ENCODE assay signal across 9 mouse cellular contexts in the genomic region with DNA sequence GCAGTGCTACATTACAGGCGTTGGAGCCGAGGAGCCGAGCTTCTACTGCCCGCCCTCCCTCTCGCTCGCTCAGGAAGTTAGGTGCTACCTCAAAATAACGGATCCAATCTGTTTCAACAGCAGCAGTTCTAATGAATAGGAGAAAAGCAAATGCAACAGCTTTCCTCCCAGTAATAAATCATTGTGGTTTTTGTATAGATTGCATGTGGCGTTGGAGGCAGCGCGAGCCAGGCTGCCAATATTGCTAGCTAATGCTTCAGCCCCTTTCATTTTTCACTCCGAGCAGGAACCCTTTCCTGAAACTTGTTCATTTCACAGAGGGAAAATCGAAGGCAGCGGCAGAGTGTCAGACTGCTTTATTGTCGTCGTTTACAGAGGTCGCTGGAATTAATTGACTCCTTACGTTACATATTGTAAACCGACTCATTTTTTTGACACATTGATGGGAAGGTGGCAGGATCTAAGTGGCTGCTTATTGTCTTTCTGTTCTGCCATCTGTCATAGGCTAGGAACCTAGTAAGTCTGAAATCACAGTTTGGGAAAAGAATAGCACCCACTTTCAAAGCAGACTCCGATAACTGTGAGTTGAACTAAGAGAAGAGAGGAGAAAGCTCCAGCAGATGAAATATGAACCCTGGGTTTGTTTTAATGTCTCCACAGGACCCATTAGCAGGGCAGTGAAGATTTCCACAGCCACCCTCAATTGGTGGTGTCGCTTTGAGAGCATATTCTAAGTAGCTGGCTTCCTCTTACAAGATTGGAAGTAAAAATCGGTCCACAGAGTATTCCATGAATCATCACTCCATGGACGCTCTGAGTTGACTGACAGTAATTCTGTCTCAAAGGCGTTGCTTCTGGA. TPM values are rescaled to one million over a fixed set of nuclear protein-coding genes. Genes with fewer than 3 reads are reported as not detected.
DNase-seq lines count a peak whose midpoint lies in the region; ATAC-seq lines count a peak whose summit lies in the region.
"Had no signal": no experiment of that assay in that cellular context is flagged by ENCODE, and none has a peak within 500 bp of the region (broad histone marks: within the 10 kb centered on the region; RNA-seq: fewer than 3 reads in every experiment).

No protein-coding gene starts in this region.

- no peak for DNase-seq in kidney, adult 8-10 months
- peak; percentile 40 for DNase-seq in brain, embryonic 18.5 days (ENCODE audit: low read depth, low spot score)
- peak; percentile 28 to 50 for DNase-seq in layer of hippocampus, postnatal 10 days (ENCODE audit: low spot score in 2 of 2)
- DNase-seq in ovary, adult 18-20 months (ENCODE audit: low spot score): no peak
- no peak for DNase-seq in lung, postnatal 14 days

- peak overlapping the region; percentile 33; the same call in 1 of the 2 replicates for H3K9ac ChIP-seq in kidney, embryonic 16.5 days (replicated peaks; ENCODE audit: low read length)
- H3K9ac ChIP-seq in forebrain, embryonic 12.5 days: peak overlapping the region; percentile 76; the same call in 1 of the 2 replicates
- H3K9ac ChIP-seq in midbrain, embryonic 16.5 days (ENCODE audit: low read depth, low read length): peak overlapping the region; percentile 74
- H3K9ac ChIP-seq: liver, embryonic 15.5 days had no signal

- peak overlapping the region; percentile 65 for H3K4me2 ChIP-seq in kidney, embryonic 16.5 days (replicated peaks; ENCODE audit: low read depth, low read length)
- H3K4me2 ChIP-seq in forebrain, embryonic 12.5 days: peak overlapping the region; percentile 64
- peak overlapping the region; percentile 69 for H3K4me2 ChIP-seq in midbrain, embryonic 16.5 days (ENCODE audit: low read length)

- no peaks in the 10 kb centered on the region for H3K36me3 ChIP-seq in kidney, embryonic 16.5 days (ENCODE audit: insufficient read depth, low read length)
- no peaks in the 10 kb centered on the region for H3K36me3 ChIP-seq in forebrain, embryonic 12.5 days (replicated peaks)
- no peaks in the 10 kb centered on the region for H3K36me3 ChIP-seq in midbrain, embryonic 16.5 days (ENCODE audit: control insufficient read depth, insufficient read depth, low read length)
- H3K36me3 ChIP-seq: liver, embryonic 15.5 days had no signal

- H3K4me3 ChIP-seq in kidney, embryonic 16.5 days (ENCODE audit: low read length): peak overlapping the region; percentile 46
- H3K4me3 ChIP-seq in forebrain, embryonic 12.5 days (replicated peaks): peak overlapping the region; percentile 50
- H3K4me3 ChIP-seq in midbrain, embryonic 16.5 days (ENCODE audit: low read depth, low read length): peak overlapping the region; percentile 58

- no peak overlapping the region for H3K27ac ChIP-seq in kidney, embryonic 16.5 days (ENCODE audit: low read length)
- H3K27ac ChIP-seq in forebrain, embryonic 12.5 days: peak overlapping the region; percentile 57
- peak overlapping the region; percentile 84 for H3K27ac ChIP-seq in midbrain, embryonic 16.5 days (ENCODE audit: low read length)
- H3K27ac ChIP-seq: liver, embryonic 15.5 days had no signal

- peaks cover 23% of the 10 kb centered on the region; the same call in 1 of the 2 replicates for H3K4me1 ChIP-seq in kidney, embryonic 16.5 days (ENCODE audit: insufficient read depth, low read length)
- peaks cover 24% of the 10 kb centered on the region for H3K4me1 ChIP-seq in forebrain, embryonic 12.5 days
- peaks cover 17% of the 10 kb centered on the region for H3K4me1 ChIP-seq in midbrain, embryonic 16.5 days (ENCODE audit: control insufficient read depth, insufficient read depth, low read length)
- H3K4me1 ChIP-seq: liver, embryonic 15.5 days had no signal

- H3K27me3 ChIP-seq in kidney, embryonic 16.5 days (ENCODE audit: insufficient read depth, low read length): no peaks in the 10 kb centered on the region
- no peaks in the 10 kb centered on the region for H3K27me3 ChIP-seq in forebrain, embryonic 12.5 days
- H3K27me3 ChIP-seq in midbrain, embryonic 16.5 days (ENCODE audit: control insufficient read depth, insufficient read depth, low read depth, low read length): no peaks in the 10 kb centered on the region

- 14% methylated on average over 23 of the region's 23 CpGs for WGBS in kidney, embryonic 16.5 days
- WGBS in forebrain, embryonic 12.5 days: 38% methylated on average over 23 of the region's 23 CpGs
- 18% methylated on average over 23 of the region's 23 CpGs for WGBS in midbrain, embryonic 16.5 days

- no peak for ATAC-seq in kidney, embryonic 16.5 days (ENCODE audit: low FRiP score, low TSS enrichment)
- 0 out of 2 replicates have a peak, but pooled peaks have one; percentile 18 for ATAC-seq in forebrain, embryonic 12.5 days (ENCODE audit: low FRiP score)
- ATAC-seq in midbrain, embryonic 16.5 days: no peak

- H3K9me3 ChIP-seq in kidney, embryonic 16.5 days (ENCODE audit: low read length): no peaks in the 10 kb centered on the region
- no peaks in the 10 kb centered on the region for H3K9me3 ChIP-seq in forebrain, embryonic 12.5 days
- no peaks in the 10 kb centered on the region for H3K9me3 ChIP-seq in midbrain, embryonic 16.5 days (replicated peaks; ENCODE audit: control insufficient read depth, low read length, poor library complexity, severe bottlenecking)
- H3K9me3 ChIP-seq: liver, embryonic 15.5 days had no signal

RNA-seq across cellular contexts. Expression of gene Lrrn3, which starts 2.4 kb away (rescaled TPM):
- polyA plus RNA-seq in kidney, embryonic 16.5 days (2015; fragmentation: Nextera tagmentation; extraction: Ambion mirVana): 4.2 and 4.3 TPM in 2 replicates
- polyA plus RNA-seq in forebrain, embryonic 12.5 days (2016; fragmentation: Nextera tagmentation; extraction: Ambion mirVana): 37.1 and 40.1 TPM in 2 replicates
- 10 to 100 TPM; 74.0 to 78.8 TPM for total RNA-seq in layer of hippocampus, postnatal 10 days (2021)
- polyA plus RNA-seq in midbrain, embryonic 16.5 days (2015; fragmentation: Nextera tagmentation; extraction: Ambion mirVana): 114 and 122 TPM in 2 replicates

Comparison
In these comparisons a context has a peak if more than half of its experiments do, and no peak if none do; other contexts are left out.
1. DNase-seq: peak in brain, embryonic 18.5 days (single experiment) and layer of hippocampus, postnatal 10 days (2 of 2); none in kidney, adult 8-10 months (0 of 2), ovary, adult 18-20 months (single experiment) and lung, postnatal 14 days (single experiment).
2. Peak in every context shown above with its lines, with median percentiles within 50 percentile points of each other: H3K4me2 ChIP-seq, H3K4me3 ChIP-seq and H3K9ac ChIP-seq.